Mouse (Mus musculus): ENCODE results near the gene Helz. TPM values are rescaled to one million over a fixed set of nuclear protein-coding genes. Genes with fewer than 3 reads are reported as not detected.
"Not testable (repeated sequence)": the region's sequence is repeated elsewhere in the genome, so short reads cannot be mapped to it uniquely, and the experiment has no call there.

Helz gene
- total RNA-seq (2021) = 10 to 100 TPM; 24.4 to 27.7 TPM

DNA sequence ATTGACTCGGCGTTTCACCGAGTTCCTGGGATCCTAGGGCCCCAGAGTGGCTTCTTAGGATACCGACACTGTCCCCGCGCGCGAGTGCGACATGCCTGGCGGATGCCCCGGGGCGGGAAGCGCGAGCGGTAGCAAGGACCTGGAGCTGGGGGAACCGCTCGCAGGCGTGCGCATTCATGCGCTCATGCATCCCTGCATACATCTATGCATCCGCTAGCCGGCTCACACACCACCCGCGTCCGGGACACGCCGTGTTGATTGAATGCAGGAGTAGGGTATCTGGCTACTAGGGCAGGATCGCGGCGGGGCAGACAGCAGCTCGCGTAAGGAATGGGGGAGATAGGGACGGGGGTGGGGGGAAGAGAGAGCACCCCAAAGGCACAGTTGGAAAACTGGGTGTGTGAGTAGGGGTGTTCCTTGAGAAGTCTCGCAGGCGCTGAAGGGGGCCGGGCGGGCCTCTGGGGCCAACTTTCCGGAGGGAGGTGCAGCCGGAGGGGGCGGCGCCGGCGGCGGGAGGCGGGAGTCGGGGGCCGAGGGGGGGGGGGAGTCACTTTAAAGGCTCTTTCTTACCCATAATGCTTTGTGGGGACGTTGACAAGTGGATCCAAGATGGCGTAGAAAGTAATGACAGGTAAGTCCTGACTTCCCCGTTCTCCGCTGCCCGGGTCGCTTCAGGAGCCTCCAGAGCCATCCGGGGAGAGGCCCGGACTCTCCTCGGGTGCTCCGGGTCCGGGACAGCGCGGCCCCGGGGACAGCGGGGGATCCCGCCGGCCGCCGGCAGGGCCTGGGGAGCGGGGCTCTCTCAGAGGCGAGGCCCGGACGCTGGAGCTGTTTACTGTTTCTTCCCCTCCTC, at the start of gene Helz:
Helz (plus strand) TSS at position 580 of the 853 bp plus-strand sequence.
- peak; percentile 73 to 79 for DNase-seq
- intact Hi-C loops (cut with DNase I) = no loop called here

DNA sequence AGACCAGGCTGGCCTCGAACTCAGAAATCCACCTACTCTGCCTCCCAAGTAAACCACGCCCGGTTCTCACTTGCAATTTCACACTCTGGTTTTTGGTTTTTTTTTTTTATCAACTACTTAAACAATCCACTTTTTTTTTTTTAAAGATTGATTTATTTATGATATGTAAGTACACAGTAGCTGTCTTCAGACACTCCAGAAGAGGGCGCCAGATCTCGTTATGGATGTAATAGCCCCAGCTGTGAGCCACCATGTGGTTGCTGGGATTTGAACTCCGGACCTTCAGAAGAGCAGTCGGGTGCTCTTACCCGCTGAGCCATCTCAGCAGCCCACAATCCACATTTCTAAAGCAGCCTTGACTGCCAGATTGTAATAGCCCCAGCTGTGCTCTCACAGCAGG, 44.9 kb upstream of the Helz start:
- intact Hi-C loops (cut with DNase I) = no loop called here

DNA sequence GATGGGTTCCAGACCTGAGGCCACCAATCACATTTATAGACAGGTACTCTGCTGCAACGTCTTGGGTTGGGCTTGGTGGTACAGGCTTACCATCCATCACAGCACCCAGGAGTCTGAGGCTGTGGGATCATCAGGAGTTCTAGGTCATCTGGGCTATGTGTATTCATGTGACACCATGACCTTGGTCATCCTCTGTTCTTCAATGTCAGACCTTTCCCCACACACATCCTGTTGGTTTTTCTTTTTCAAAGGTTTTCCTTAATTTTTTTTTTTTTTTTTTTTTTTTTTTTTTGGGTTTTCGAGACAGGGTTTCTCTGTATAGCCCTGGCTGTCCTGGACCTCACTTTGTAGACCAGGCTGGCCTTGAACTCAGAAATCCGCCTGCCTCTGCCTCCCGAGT, 43.4 kb upstream of the Helz start:
- intact Hi-C loops (cut with DNase I); DNase-seq: not testable (repeated sequence)

More for the DNA sequence above, 44.9 kb upstream of the Helz start:
- no peak for DNase-seq

DNA sequence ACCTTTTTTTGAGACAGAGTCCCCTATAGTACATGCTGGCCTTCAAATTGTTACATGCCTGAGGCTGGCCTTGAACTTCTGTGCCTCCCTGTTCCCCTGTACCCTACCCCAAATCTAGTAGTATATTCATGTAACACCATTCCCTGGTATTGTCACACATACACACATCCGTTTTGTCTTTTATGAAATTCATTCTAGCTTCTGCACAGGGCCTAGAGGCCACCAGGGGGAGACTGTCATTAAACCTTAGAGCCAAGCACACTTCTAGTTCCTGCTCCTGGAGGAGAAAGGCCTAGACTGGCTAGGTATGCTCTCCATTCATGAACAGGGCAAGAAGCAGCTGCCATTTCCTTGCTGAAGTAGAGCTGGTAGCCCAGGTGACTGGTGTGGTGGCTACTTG, 41.5 kb upstream of the Helz start:
- intact Hi-C loops (cut with DNase I) = no loop called here
- DNase-seq = peak in 1 of 2 experiments; percentile 4

DNA sequence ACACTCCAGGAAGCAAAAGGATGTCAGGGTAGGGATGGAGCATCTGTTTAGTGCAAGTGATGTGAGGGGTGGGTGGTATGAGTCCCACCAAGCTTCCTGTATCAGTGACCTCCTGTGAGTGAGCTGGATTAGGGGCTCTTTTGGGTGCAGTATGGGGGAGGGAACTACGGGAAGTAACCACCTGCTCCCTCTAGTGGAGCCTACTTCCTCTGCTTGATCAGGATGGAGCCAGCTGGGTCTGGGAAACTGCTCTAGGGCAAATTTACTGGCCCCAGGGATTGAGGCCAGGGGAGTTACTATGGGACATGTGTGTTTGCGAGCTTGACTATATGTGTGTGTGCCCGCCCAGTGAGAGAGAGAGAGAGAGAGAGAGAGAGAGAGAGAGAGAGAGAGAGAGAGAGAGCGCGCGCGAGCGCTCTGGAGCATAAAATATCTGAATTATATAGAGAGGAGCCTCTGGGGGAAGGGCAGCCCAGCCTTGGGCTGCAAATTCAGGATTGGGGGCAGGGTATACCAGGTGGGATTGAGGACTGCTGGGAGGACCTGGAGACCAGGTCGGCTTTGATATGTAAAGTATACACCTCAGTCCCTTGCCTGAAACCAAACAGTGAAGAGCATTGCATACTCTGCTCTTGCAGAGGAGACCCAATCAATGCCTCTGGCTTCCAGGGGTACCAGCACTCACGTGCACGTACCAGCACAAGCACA, 37.9 kb upstream of the Helz start:
- intact Hi-C loops (cut with DNase I) = loop anchor here (10.0 kb wide), 3 partner anchors 65 to 475 kb away; no protein-coding TSS in a partner anchor
- no peak for DNase-seq

DNA sequence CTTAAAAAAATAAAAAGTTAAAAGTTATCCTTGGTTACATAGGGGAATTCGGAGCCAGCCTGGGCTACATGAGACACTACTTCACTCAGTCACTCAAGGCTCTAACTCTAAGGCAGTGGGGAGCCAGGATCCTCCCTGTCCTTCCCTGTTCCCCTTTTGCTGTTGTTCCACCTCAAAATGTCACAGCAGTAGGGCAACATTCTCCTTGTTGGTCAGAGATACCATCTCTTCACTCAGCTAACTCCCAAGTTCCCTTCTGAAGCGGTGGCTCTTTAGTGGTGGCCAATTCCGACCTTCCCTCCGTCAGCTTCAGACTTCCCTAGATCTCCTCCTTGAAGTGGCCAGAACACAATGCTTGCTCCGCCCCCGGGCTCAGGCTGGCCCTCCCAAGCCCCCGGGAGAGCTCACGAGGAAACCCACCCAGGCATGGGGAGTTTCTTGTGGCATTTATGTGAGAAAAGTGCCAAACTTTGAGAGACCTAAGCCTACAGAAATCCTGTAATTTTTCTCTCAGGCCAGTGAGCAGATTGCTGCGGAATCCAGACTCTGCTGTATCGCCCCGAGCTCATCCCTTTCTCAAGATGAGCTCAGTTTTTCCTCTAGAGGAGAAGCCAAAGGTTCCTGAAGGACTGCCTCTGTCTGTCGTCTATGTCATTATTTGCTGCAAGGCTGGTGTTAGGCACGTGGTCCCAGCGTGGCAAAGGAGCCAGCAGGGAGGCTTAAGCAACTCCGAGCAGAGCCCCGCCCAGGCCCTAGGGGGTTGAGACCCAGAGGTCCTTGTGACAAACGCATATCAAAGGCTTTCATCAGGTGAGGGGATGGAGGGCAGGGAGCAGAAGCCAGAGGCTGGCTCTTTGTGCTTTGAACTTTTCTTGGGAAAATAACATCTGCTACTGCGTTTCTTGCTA, 37.1 kb upstream of the Helz start:
- intact Hi-C loops (cut with DNase I) = loop anchor here (10.0 kb wide), 3 partner anchors 64 to 474 kb away; no protein-coding TSS in a partner anchor
- DNase-seq = peak; percentile 25 to 39

DNA sequence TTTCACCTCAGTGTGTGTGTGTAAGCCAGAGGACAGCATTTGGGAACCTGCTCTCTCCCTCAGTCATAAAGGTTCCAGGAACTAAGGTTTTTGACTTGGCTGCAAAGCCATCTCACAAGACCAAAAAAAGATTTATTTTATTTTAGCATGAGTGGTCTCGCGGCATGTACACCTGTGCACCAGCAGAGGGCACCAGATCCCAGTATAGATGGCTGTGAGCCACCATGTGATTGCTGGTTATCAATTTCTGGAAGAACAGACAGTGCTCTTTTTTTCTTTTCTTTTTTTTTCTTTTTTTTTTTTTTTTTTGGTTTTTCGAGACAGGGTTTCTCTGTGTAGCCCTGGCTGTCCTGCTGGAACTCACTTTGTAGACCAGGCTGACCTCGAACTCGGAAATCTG, 35.8 kb upstream of the Helz start:
- intact Hi-C loops (cut with DNase I) = loop anchor here (2.0 to 10.0 kb wide), 4 partner anchors 63 to 473 kb away; no protein-coding TSS in a partner anchor
- peak; percentile 64 to 77 for DNase-seq

DNA sequence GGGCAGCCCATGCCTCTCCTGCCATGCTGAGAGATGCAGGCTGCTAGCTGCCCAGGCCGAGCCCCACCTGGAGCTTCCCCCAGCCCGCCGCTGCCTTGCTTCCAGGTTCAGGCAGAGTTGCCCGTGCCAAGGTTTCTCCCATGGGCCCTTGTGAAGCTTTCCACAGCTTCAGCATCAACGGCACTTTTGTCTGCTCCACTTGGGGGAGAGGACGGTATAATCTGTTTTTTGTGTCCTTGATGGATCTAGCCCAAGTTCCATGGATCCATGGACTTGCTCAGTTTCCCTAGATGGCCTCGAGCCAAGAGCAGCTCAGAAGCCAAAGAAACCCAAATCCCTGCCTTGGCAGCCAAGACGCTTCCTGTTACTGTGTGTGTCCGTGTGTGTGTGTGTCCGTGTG, 34.7 kb upstream of the Helz start:
- intact Hi-C loops (cut with DNase I) = loop anchor here (2.0 to 10.0 kb wide), 4 partner anchors 62 to 472 kb away; no protein-coding TSS in a partner anchor
- peak; percentile 7 to 22 for DNase-seq

DNA sequence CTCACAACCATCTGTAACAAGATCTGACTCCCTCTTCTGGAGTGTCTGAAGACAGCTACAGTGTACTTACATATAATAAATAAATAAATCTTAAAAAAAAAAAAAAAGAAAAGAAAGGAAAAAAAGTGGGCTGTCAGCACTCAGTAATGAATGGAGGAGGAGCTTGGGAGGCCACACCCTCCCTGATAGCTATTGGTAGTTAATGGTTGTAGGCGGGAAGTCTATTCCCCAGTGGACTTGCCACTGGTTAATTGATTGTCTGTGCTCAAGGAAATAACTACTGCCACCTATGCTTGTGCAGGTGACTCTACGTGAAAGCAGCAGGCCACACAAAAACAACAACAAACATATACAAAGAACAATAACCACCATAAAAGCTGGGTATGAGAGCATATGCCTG, 31.3 kb upstream of the Helz start:
- intact Hi-C loops (cut with DNase I) = loop anchor here (10.0 kb wide), 3 partner anchors 58 to 468 kb away; no protein-coding TSS in a partner anchor
- no peak for DNase-seq

DNA sequence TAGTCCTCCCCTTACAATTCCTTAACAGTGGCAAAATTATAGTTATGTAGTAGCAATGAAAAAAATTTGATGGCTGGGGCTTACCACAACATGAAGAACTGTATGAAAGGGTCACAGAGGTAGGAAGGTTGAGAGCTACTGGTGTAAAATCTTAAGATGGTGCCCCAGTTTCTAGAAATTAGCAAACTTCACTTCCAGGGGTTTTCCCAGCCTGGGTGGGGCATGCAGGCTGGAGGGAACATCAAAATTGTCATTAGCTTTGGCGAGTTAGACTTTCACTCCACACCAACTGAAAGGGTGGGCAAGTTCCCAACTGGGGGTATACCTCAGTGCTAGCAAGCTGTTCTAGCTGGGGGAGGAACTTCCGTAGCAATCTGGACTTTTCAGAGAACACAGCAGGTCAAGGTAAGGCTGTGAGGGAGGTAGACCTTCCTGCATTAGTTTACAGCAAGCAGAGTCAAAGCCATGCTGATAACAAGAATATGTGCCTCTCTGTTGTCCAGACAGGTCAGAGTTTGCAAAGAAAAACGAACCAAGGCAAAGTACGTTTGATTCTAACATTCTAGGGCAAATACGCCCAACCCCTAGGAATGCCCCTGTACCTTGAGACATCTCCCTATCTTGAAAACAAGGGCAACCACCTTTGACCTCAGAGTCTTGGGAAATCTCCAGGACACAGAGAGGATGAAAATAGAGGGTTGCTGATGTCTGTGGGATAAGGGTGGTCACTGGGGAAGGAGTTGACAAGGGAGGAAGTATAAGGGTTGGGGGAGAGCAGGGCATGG, 28.9 kb upstream of the Helz start:
- DNase-seq = no peak
- intact Hi-C loops (cut with DNase I) = loop anchor here (10.0 kb wide), 3 partner anchors 56 to 466 kb away; no protein-coding TSS in a partner anchor

DNA sequence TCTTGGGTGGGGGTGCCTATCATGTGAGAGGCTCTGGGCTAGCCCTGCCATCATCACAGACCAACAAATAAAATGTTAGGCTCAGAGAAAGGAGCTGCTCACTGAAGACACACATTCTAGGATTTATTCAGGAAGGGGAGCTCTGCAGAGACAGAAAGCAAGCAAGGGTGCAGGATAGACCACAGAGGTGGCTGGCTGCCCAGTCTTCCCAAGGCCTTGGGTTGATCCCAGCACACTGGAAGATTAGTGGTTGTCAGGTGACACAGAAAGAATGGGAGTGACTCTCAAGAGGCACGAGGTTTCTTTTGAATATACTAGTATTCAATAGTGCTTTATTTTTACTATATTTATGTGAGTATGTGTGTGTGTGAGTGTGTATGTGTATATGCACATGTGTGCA, 26.6 kb upstream of the Helz start:
- intact Hi-C loops (cut with DNase I) = no loop called here
- no peak for DNase-seq

DNA sequence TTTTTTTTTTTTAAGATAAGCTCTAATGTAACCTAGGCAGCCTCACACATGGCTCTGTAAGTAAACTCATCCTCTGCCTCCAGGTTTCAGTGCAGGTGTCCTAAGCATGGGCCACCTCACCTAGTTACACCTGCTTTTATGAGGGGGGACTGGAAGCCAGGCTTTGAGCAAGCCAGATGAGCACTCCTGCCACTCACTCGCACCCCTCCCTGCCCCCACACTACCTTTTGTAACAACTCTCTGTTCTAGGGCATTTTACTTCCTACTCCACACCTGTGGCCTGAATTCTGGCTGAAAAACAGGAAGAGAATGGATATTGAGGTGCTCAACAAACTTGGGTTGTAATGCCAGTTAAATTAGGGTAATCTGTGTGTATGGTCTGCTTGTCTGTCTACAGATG, 22.8 kb upstream of the Helz start:
- intact Hi-C loops (cut with DNase I) = no loop called here
- no peak for DNase-seq

DNA sequence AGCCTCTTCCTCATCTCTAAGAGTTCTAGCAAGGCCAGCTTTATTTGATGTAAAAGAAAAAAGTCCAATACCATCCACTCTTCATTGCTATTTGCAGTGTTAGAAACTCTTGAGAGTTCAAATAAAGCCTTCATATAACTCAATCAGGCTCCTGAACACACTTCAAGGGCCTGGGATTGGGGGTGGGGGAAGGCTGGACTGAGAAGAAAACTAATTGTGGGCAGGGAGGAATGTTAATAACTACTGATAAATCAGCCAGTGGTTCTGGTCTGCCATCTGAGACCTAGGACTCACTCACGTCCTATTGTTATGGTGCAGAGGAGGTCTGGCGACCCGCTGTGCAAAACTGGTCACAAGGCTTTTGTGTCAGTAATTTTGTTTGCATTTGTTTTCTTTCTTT, 20.1 kb upstream of the Helz start:
- DNase-seq = no peak
- intact Hi-C loops (cut with DNase I) = no loop called here

DNA sequence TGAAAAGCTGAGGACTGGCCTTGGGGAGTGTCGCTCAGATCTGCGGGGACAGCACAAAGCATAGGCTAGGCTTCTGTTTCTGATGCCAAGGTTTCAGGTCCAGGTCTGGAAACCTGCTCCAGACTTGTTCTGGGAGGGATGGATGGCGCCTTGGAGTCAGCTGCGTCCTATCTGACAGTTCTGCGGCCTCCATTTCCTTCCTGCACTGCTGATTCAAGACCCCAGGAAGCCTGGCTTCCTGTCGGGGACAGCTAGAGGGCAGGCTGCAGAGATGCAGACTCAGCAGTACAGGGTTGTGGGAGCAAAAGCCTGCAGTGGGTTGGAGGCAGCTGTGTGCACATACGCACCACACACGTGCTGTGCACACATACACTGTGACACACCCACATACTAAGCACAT, 18.4 kb upstream of the Helz start:
- peak; percentile 33 to 38 for DNase-seq
- intact Hi-C loops (cut with DNase I) = no loop called here

DNA sequence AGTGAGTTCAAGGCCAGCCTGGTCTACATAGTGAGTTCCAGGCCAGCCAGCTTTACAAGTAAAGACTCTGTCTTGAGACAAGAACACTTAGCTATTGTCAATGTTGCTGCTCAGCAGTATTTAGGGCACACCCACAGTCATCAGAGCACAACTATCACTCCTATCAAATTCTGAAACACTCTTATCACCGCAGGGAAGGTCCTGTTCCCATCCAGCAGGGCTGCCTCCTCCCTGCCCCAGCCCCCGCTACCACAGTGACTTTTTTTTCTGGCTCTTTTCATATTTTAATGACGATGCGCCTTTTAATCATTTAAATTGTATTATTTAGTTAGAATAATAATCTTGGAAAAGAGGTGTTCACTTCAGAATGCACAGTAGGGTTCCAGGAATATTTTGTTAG, 16.3 kb upstream of the Helz start:
- no peak for DNase-seq
- intact Hi-C loops (cut with DNase I) = no loop called here

DNA sequence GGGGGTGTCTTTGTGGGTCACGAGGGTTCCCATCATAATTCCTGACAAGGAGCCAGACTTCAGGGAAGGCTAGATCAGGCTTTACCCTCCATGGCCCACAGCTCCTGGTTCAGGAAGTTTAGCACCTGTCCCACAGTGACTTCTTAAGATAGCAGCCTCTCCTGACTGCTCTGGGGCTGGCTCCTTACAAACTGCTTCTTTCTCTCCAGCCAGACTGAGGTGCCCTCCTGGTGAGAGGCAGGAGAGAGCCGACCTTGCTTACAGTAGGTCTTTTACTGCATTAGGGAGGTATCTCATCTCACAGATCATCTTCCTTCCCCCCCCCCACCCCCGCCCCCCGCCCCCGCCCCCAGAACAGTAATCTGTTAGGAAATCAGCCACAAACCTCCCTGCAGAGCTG, 15.5 kb upstream of the Helz start:
- intact Hi-C loops (cut with DNase I) = no loop called here
- DNase-seq = no peak

DNA sequence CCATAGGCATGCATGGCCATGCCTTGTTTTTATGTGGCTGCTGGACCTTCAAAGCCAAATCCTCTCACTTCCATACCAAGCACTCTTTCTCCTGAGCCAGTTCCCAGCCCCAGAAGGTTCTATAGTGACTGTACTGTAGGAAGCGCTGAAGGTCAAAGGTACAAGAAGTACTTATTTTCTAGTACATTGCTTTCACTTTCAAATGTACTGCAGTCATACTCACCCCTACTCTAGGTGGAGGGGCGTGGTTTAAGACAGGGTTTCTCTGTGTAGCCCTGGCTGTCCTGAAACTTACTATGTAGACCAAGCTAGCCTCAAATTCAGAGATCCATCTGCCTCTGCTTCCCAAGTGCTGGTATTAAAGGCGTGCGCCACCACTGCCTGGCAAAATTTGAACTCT, 8.7 kb upstream of the Helz start:
- DNase-seq = no peak
- intact Hi-C loops (cut with DNase I) = no loop called here

DNA sequence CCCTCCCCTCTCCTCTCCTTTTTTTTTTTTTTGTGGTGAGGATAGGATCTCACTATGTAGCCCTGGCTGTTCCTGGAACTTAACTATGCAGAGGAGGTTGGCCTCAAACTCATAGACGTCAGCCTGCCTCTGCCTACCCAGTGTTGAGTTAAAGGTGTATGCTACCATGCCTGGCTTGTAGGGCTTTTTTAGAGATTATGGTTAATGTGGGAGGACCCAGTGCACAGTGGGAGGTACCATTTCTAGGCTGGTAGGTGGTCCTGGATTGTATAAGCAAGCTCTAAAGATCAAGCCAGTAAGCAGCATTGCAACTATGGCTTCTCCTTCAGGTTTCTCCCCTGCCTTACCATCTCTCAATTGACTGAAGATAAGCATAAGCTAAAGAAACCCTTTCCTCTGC, 7.4 kb upstream of the Helz start:
- intact Hi-C loops (cut with DNase I) = no loop called here
- DNase-seq = no peak

DNA sequence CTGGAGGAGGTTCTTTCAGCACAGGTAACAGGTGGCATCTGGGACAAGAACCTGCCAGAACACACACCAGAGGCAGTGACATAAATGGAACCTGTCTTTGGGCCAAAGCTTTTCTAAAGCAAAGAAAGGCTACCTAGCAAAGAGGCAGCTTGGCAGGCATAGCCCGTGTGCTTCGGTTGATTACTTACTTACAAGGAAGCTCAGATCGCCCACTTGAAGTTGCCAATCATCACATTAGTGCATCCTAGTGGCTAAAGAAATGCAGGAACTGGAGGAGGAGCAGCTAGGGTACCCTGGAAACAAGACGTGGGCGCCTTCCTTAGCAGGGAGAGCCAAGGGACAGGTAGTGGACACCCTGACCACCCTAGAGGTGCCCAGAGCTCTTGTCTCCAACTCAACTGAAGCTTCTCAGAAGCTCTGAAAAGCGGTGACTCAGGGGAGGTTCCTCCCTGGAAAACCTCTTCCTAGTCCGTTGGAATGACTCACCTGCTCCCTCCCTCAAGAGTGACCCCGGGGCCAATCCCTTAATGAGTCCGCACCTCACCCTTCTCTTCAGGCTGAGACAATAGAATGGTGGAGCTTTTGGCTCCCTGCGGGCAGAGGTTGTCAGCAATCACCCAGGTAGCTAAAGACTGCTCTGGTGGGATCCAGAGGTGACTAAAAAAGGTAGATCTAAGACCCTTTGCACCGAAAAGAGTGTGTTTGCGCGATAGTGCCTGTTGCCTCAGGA, 1.8 kb upstream of the Helz start:
- intact Hi-C loops (cut with DNase I) = no loop called here
- no peak for DNase-seq

Data from heart, postnatal 36 days (tissue).